Mouse (Mus musculus): ENCODE data around the gene Ano1. TPM values are rescaled to one million over a fixed set of nuclear protein-coding genes. Genes with fewer than 3 reads are reported as not detected.
A peak's percentile ranks its signal among the peaks of the same experiment; 100 is the strongest.

Ano1 gene
- total and polyA plus RNA-seq, 2 experiments from 2014 or later = 4.6 to 8.2 TPM

- H3K9me3 ChIP-seq (ENCODE audit: low read length) = no peaks in the 10 kb centered on the region
- DNase-seq (peak; percentile 78), ATAC-seq (peak; percentile 84)
- H3K27me3 ChIP-seq (ENCODE audit: insufficient read depth, low read length) = no peaks in the 10 kb centered on the region
- H3K9ac ChIP-seq = no peak overlapping the region
- TF ChIP-seq CTCF (IDR thresholded peaks at IDR 0.05; ENCODE audit: low read depth) = no peak
- no peaks in the 10 kb centered on the region for H3K36me3 ChIP-seq (ENCODE audit: insufficient read depth)
- WGBS = 5% methylated on average over 3 of the region's 3 CpGs
- H3K4me2 ChIP-seq (ENCODE audit: low read depth) = no peak overlapping the region
- H3K4me1 ChIP-seq (ENCODE audit: insufficient read depth) = peaks cover 4% of the 10 kb centered on the region; the same call in 1 of the 2 replicates
- H3K27ac ChIP-seq (ENCODE audit: low read depth, low read length) = no peak overlapping the region; the same call in 1 of the 2 replicates
- H3K4me3 ChIP-seq (ENCODE audit: low read depth, low read length) = no peak overlapping the region
Observed at GRCm38 (mm10) chr7:144628334-144628915, 123.3 kb downstream of the Ano1 start.

GRCm38 (mm10) chr7:144627606-144628333, 124.0 kb downstream of the Ano1 start:
- H3K27ac ChIP-seq (ENCODE audit: low read depth, low read length) = peak overlapping the region; percentile 40
- 10% methylated on average over 13 of the region's 13 CpGs for WGBS
- H3K27me3 ChIP-seq (ENCODE audit: insufficient read depth, low read length) = no peaks in the 10 kb centered on the region
- H3K9me3 ChIP-seq (ENCODE audit: low read length) = no peaks in the 10 kb centered on the region
- no peaks in the 10 kb centered on the region for H3K36me3 ChIP-seq (ENCODE audit: insufficient read depth)
- H3K4me3 ChIP-seq (ENCODE audit: low read depth, low read length) = no peak overlapping the region
- peak; percentile 77 for ATAC-seq
- TF ChIP-seq CTCF (IDR thresholded peaks at IDR 0.05; ENCODE audit: low read depth) = no peak
- no peak overlapping the region for H3K9ac ChIP-seq
- DNase-seq = peak; percentile 20
- peaks cover 4% of the 10 kb centered on the region; the same call in 1 of the 2 replicates for H3K4me1 ChIP-seq (ENCODE audit: insufficient read depth)
- H3K4me2 ChIP-seq (ENCODE audit: low read depth) = no peak overlapping the region

- Histone ChIP-seq H3K9me3 (ENCODE audit: low read length) (no peaks in the 10 kb centered on the region), H3K27me3 (ENCODE audit: insufficient read depth, low read length) (no peaks in the 10 kb centered on the region), H3K4me1 (ENCODE audit: insufficient read depth) (peaks cover 4% of the 10 kb centered on the region; the same call in 1 of the 2 replicates), H3K27ac (ENCODE audit: low read depth, low read length) (no peak overlapping the region), H3K4me2 (ENCODE audit: low read depth) (no peak overlapping the region), H3K4me3 (ENCODE audit: low read depth, low read length) (no peak overlapping the region), H3K36me3 (ENCODE audit: insufficient read depth) (no peaks in the 10 kb centered on the region), H3K9ac (no peak overlapping the region)
- TF ChIP-seq CTCF (IDR thresholded peaks at IDR 0.05; ENCODE audit: low read depth) = no peak
- DNase-seq = no peak
- no peak for ATAC-seq
- 40% methylated on average over 2 of the region's 2 CpGs for WGBS
Observed at GRCm38 (mm10) chr7:144626042-144626441, 125.7 kb downstream of the Ano1 start.

- H3K36me3 ChIP-seq (ENCODE audit: insufficient read depth) = no peaks in the 10 kb centered on the region
- DNase-seq (peak; percentile 34), ATAC-seq (peak; percentile 51)
- H3K4me3 ChIP-seq (ENCODE audit: low read depth, low read length) = no peak overlapping the region
- no peak for TF ChIP-seq CTCF (IDR thresholded peaks at IDR 0.05; ENCODE audit: low read depth)
- H3K9me3 ChIP-seq (ENCODE audit: low read length) = no peaks in the 10 kb centered on the region
- WGBS = 56% methylated on average over 22 of the region's 22 CpGs
- H3K27me3 ChIP-seq (ENCODE audit: insufficient read depth, low read length) = no peaks in the 10 kb centered on the region
- no peak overlapping the region for H3K4me2 ChIP-seq (ENCODE audit: low read depth)
- no peaks in the 10 kb centered on the region for H3K4me1 ChIP-seq (ENCODE audit: insufficient read depth)
- H3K27ac ChIP-seq (ENCODE audit: low read depth, low read length) = no peak overlapping the region
- no peak overlapping the region for H3K9ac ChIP-seq
Observed at GRCm38 (mm10) chr7:144620721-144621681, 130.8 kb downstream of the Ano1 start.

GRCm38 (mm10) chr7:144620315-144620714, 131.5 kb downstream of the Ano1 start:
- no peak overlapping the region for H3K27ac ChIP-seq (ENCODE audit: low read depth, low read length)
- H3K36me3 ChIP-seq (ENCODE audit: insufficient read depth) = no peaks in the 10 kb centered on the region
- TF ChIP-seq CTCF (IDR thresholded peaks at IDR 0.05; ENCODE audit: low read depth) = no peak
- H3K27me3 ChIP-seq (ENCODE audit: insufficient read depth, low read length) = no peaks in the 10 kb centered on the region
- no peak overlapping the region for H3K4me2 ChIP-seq (ENCODE audit: low read depth)
- no peak for DNase-seq
- H3K9me3 ChIP-seq (ENCODE audit: low read length) = no peaks in the 10 kb centered on the region
- H3K4me1 ChIP-seq (ENCODE audit: insufficient read depth) = no peaks in the 10 kb centered on the region
- no peak overlapping the region for H3K9ac ChIP-seq
- no peak overlapping the region for H3K4me3 ChIP-seq (ENCODE audit: low read depth, low read length)
- ATAC-seq = no peak

- WGBS = 71% methylated on average over 6 of the region's 6 CpGs
- H3K4me1 ChIP-seq (ENCODE audit: insufficient read depth) = no peaks in the 10 kb centered on the region
- H3K36me3 ChIP-seq (ENCODE audit: insufficient read depth) = no peaks in the 10 kb centered on the region
- H3K9ac ChIP-seq = no peak overlapping the region
- H3K4me3 ChIP-seq (ENCODE audit: low read depth, low read length) = no peak overlapping the region
- no peak for ATAC-seq
- no peak overlapping the region for H3K27ac ChIP-seq (ENCODE audit: low read depth, low read length)
- TF ChIP-seq CTCF (IDR thresholded peaks at IDR 0.05; ENCODE audit: low read depth) = no peak
- no peaks in the 10 kb centered on the region for H3K9me3 ChIP-seq (ENCODE audit: low read length)
- no peak for DNase-seq
- H3K27me3 ChIP-seq (ENCODE audit: insufficient read depth, low read length) = no peaks in the 10 kb centered on the region
- no peak overlapping the region for H3K4me2 ChIP-seq (ENCODE audit: low read depth)
Observed at GRCm38 (mm10) chr7:144615343-144615742, 136.4 kb downstream of the Ano1 start.

Measured in forebrain, postnatal 0 days (tissue).